Mouse (Mus musculus) embryonic facial prominence, embryonic 10.5 days (tissue): ENCODE data around the gene Pnpla5. TPM values are rescaled to one million over a fixed set of nuclear protein-coding genes. Genes with fewer than 3 reads are reported as not detected.

Experiments used
- DNase-seq: peaks from one replicate; pipeline ENCODE4 v3.0.0-alpha.2; 2017; ENCODE audit warnings: low spot score
- H3K27ac ChIP-seq: fragments of 300-500 bp; sonication (generic); replicated peaks from 2 replicates; pipeline ENCODE4 v1.5.1; 2016; ENCODE audit warnings: mild to moderate bottlenecking
- H3K27me3 ChIP-seq: fragments of 300-500 bp; sonication (generic); replicated peaks from 2 replicates; pipeline ENCODE4 v1.6.1; 2016; ENCODE audit warnings: low read depth, mild to moderate bottlenecking; ENCODE audit not compliant: poor library complexity, severe bottlenecking
- H3K36me3 ChIP-seq: fragments of 300-500 bp; sonication (generic); replicated peaks from 2 replicates; pipeline ENCODE4 v1.6.1; 2016; ENCODE audit warnings: mild to moderate bottlenecking, moderate library complexity
- H3K4me1 ChIP-seq: fragments of 300-500 bp; sonication (generic); 2 replicates; pipeline ENCODE4 v1.6.1; 2016
- H3K4me3 ChIP-seq: fragments of 300-500 bp; sonication (generic); 2 replicates; pipeline ENCODE4 v1.5.1; 2016; ENCODE audit warnings: mild to moderate bottlenecking, moderate library complexity
- H3K9me3 ChIP-seq: fragments of 300-500 bp; sonication (generic); 2 replicates; pipeline ENCODE4 v1.6.1; 2016; ENCODE audit warnings: mild to moderate bottlenecking
- WGBS: fragments of 180-500 bp; shearing (Covaris S2); methylation state at CpG from one replicate; pipeline ENCODE4 v1.1.7; 2016; 5-methylcytosine and 5-hydroxymethylcytosine counted together
- polyA plus RNA-seq: library from polyadenylated mRNA; unstranded; fragments of >200 nt; fragmentation: Nextera tagmentation; extraction: Ambion mirVana; gene quantifications from 2 replicates; pipeline ENCODE4 v1.2.1, GENCODE M21; 2016

The Pnpla5 gene
- polyA plus RNA-seq, 1 experiment from 2014 or later: not detected

GRCm38 (mm10) chr15:84136473-84137415 is 13.8 kb upstream of the Pnpla5 start:
- H3K36me3 ChIP-seq: no peaks in the 10 kb centered on the region
- DNase-seq: no peak
- no peaks in the 10 kb centered on the region for H3K27me3 ChIP-seq
- H3K4me3 ChIP-seq: no peak overlapping the region
- WGBS: 26% methylated on average over 12 of the region's 12 CpGs
- H3K4me1 ChIP-seq: peaks cover 27% of the 10 kb centered on the region
- peak overlapping the region; percentile 69 for H3K27ac ChIP-seq
- H3K9me3 ChIP-seq: no peaks in the 10 kb centered on the region

- H3K4me1 ChIP-seq: peaks cover 23% of the 10 kb centered on the region
- H3K9me3 ChIP-seq: no peaks in the 10 kb centered on the region
- DNase-seq: peak; percentile 51
- H3K36me3 ChIP-seq: no peaks in the 10 kb centered on the region
- H3K27ac ChIP-seq: no peak overlapping the region
- H3K27me3 ChIP-seq: no peaks in the 10 kb centered on the region
- H3K4me3 ChIP-seq: no peak overlapping the region
- WGBS: 80% methylated on average over 5 of the region's 5 CpGs
Observed at GRCm38 (mm10) chr15:84135472-84135871, 12.5 kb upstream of the Pnpla5 start.

GRCm38 (mm10) chr15:84133440-84133839 is 10.5 kb upstream of the Pnpla5 start:
- Histone ChIP-seq H3K9me3 (no peaks in the 10 kb centered on the region), H3K36me3 (no peaks in the 10 kb centered on the region), H3K27ac (no peak overlapping the region), H3K27me3 (no peaks in the 10 kb centered on the region), H3K4me3 (no peak overlapping the region), H3K4me1 (peaks cover 17% of the 10 kb centered on the region)
- no peak for DNase-seq
- WGBS: 63% methylated on average over 4 of the region's 4 CpGs

- H3K27ac ChIP-seq: no peak overlapping the region
- no peak overlapping the region for H3K4me3 ChIP-seq
- no peaks in the 10 kb centered on the region for H3K27me3 ChIP-seq
- no peaks in the 10 kb centered on the region for H3K9me3 ChIP-seq
- 90% methylated on average over 7 of the region's 7 CpGs for WGBS
- peaks cover 16% of the 10 kb centered on the region for H3K4me1 ChIP-seq
- H3K36me3 ChIP-seq: no peaks in the 10 kb centered on the region
- DNase-seq: no peak
Observed at GRCm38 (mm10) chr15:84131971-84132370, 9.0 kb upstream of the Pnpla5 start.

- H3K36me3 ChIP-seq: no peaks in the 10 kb centered on the region
- no peaks in the 10 kb centered on the region for H3K27me3 ChIP-seq
- no peak for DNase-seq
- no peak overlapping the region; the same call in 1 of the 2 replicates for H3K27ac ChIP-seq
- H3K9me3 ChIP-seq: no peaks in the 10 kb centered on the region
- WGBS: 71% methylated on average over 16 of the region's 16 CpGs
- H3K4me1 ChIP-seq: peaks cover 10% of the 10 kb centered on the region
- H3K4me3 ChIP-seq: no peak overlapping the region
Observed at GRCm38 (mm10) chr15:84131096-84131786, 8.3 kb upstream of the Pnpla5 start.

- Histone ChIP-seq H3K9me3 (no peaks in the 10 kb centered on the region), H3K27ac (no peak overlapping the region), H3K4me1 (peaks cover 9% of the 10 kb centered on the region; the same call in 1 of the 2 replicates), H3K27me3 (peaks cover 6% of the 10 kb centered on the region; the same call in 1 of the 2 replicates), H3K4me3 (no peak overlapping the region), H3K36me3 (no peaks in the 10 kb centered on the region)
- DNase-seq: no peak
- WGBS: 30% methylated on average over 5 of the region's 5 CpGs
Observed at GRCm38 (mm10) chr15:84126871-84127270, 3.9 kb upstream of the Pnpla5 start.

GRCm38 (mm10) chr15:84126447-84126846 is 3.5 kb upstream of the Pnpla5 start:
- no peak for DNase-seq
- WGBS: 73% methylated on average over 4 of the region's 4 CpGs
- Histone ChIP-seq H3K27ac (no peak overlapping the region), H3K4me3 (no peak overlapping the region), H3K36me3 (no peaks in the 10 kb centered on the region), H3K27me3 (peaks cover 9% of the 10 kb centered on the region; the same call in 1 of the 2 replicates), H3K9me3 (no peaks in the 10 kb centered on the region), H3K4me1 (peaks cover 6% of the 10 kb centered on the region; the same call in 1 of the 2 replicates)

- DNase-seq: no peak
- WGBS: 66% methylated on average over 7 of the region's 7 CpGs
Observed at GRCm38 (mm10) chr15:84124086-84124485, 1.1 kb upstream of the Pnpla5 start.

GRCm38 (mm10) chr15:84121036-84121435 is 1.9 kb downstream of the Pnpla5 start:
- Histone ChIP-seq H3K4me3 (no peak overlapping the region), H3K27ac (no peak overlapping the region), H3K4me1 (no peaks in the 10 kb centered on the region), H3K27me3 (peaks cover 13% of the 10 kb centered on the region; the same call in 1 of the 2 replicates), H3K36me3 (no peaks in the 10 kb centered on the region), H3K9me3 (peaks cover 4% of the 10 kb centered on the region; the same call in 1 of the 2 replicates)
- no peak for DNase-seq
- 85% methylated on average over 7 of the region's 7 CpGs for WGBS

More at GRCm38 (mm10) chr15:84124086-84124485, 1.1 kb upstream of the Pnpla5 start:
- Histone ChIP-seq H3K9me3 (no peaks in the 10 kb centered on the region), H3K27ac (no peak overlapping the region), H3K4me1 (peaks cover 4% of the 10 kb centered on the region; the same call in 1 of the 2 replicates), H3K27me3 (peaks cover 13% of the 10 kb centered on the region; the same call in 1 of the 2 replicates), H3K4me3 (no peak overlapping the region), H3K36me3 (no peaks in the 10 kb centered on the region)

GRCm38 (mm10) chr15:84120612-84121011 is 2.4 kb downstream of the Pnpla5 start:
- H3K36me3 ChIP-seq: no peaks in the 10 kb centered on the region
- no peak overlapping the region for H3K4me3 ChIP-seq
- H3K27me3 ChIP-seq: peaks cover 13% of the 10 kb centered on the region; the same call in 1 of the 2 replicates
- WGBS: 27% methylated on average over 6 of the region's 6 CpGs
- peaks cover 4% of the 10 kb centered on the region; the same call in 1 of the 2 replicates for H3K9me3 ChIP-seq
- peak; percentile 52 for DNase-seq
- H3K4me1 ChIP-seq: no peaks in the 10 kb centered on the region
- no peak overlapping the region for H3K27ac ChIP-seq

- 88% methylated on average over 1 of the region's 1 CpGs for WGBS
- Histone ChIP-seq H3K27me3 (0 out of 2 replicates have a peak, but pooled peaks cover 4% of the 10 kb centered on the region), H3K4me3 (no peak overlapping the region), H3K27ac (no peak overlapping the region), H3K4me1 (no peaks in the 10 kb centered on the region), H3K9me3 (peaks cover 4% of the 10 kb centered on the region; the same call in 1 of the 2 replicates), H3K36me3 (no peaks in the 10 kb centered on the region)
- DNase-seq: no peak
Observed at GRCm38 (mm10) chr15:84116466-84116865, 6.5 kb downstream of the Pnpla5 start.

- Histone ChIP-seq H3K4me3 (no peak overlapping the region), H3K4me1 (no peaks in the 10 kb centered on the region), H3K36me3 (no peaks in the 10 kb centered on the region), H3K9me3 (peaks cover 4% of the 10 kb centered on the region; the same call in 1 of the 2 replicates), H3K27ac (no peak overlapping the region), H3K27me3 (no peaks in the 10 kb centered on the region)
- DNase-seq: no peak
- 61% methylated on average over 5 of the region's 5 CpGs for WGBS
Observed at GRCm38 (mm10) chr15:84115727-84116126, 7.2 kb downstream of the Pnpla5 start.
